Mouse (Mus musculus) bone marrow, adult 2 months (tissue): ENCODE measurements around the gene Efcab12. TPM values are rescaled to one million over a fixed set of nuclear protein-coding genes. Genes with fewer than 3 reads are reported as not detected.

Experiments used
- H3K27ac ChIP-seq: fragments of 200-500 bp; 2 replicates; pipeline ENCODE4 v1.5.1; 2012; ENCODE audit warnings: low read depth, mild to moderate bottlenecking, control low read depth, inconsistent platforms, low read length; ENCODE audit not compliant: control insufficient read depth, poor library complexity, insufficient read depth
- H3K4me1 ChIP-seq: fragments of 200-500 bp; 2 replicates; pipeline ENCODE4 v1.6.1; 2011; ENCODE audit warnings: low read length; ENCODE audit not compliant: control insufficient read depth, insufficient read depth
- H3K4me3 ChIP-seq: fragments of 200-500 bp; replicated peaks from 2 replicates; pipeline ENCODE3; 2011; ENCODE audit warnings: mild to moderate bottlenecking, low read depth, low read length, control low read depth; ENCODE audit not compliant: control insufficient read depth
- CTCF ChIP-seq: fragments of 200-500 bp; IDR thresholded peaks from 2 replicates; pipeline ENCODE4 v1.5.1; 2011; ENCODE audit warnings: low read length, control low read depth; ENCODE audit not compliant: control insufficient read depth, insufficient read depth
- POLR2A ChIP-seq: fragments of 200-500 bp; IDR thresholded peaks from 2 replicates; pipeline ENCODE4 v1.6.1; 2011; ENCODE audit warnings: low read depth, mild to moderate bottlenecking, control low read depth, low read length, borderline replicate concordance; ENCODE audit not compliant: control insufficient read depth
- WGBS: fragments of 180-500 bp; shearing (Covaris S2); methylation state at CpG from one replicate; pipeline ENCODE4 v1.1.7; 2018; 5-methylcytosine and 5-hydroxymethylcytosine counted together
- polyA plus RNA-seq: library from polyadenylated mRNA; stranded (reverse); fragments of >200 nt; gene quantifications from 2 replicates; pipeline ENCODE4 v1.2.4, GENCODE M21; 2011; ENCODE audit warnings: low replicate concordance; ENCODE audit not compliant: missing spikeins, insufficient read depth, insufficient read length

Efcab12 gene
- polyA plus RNA-seq, 1 experiment, result not detected

GRCm38 (mm10) chr6:115807464-115808195, 30.6 kb downstream of the Efcab12 start:
- Histone ChIP-seq H3K4me1 (peaks cover 4% of the 10 kb centered on the region; the same call in 1 of the 2 replicates), H3K27ac (peak overlapping the region; percentile 82; the same call in 1 of the 2 replicates), H3K4me3 (peak overlapping the region; percentile 88)
- WGBS, result 2% methylated on average over 15 of the region's 15 CpGs
- TF ChIP-seq CTCF (no peak), POLR2A (no peak)

- 74% methylated on average over 10 of the region's 10 CpGs for WGBS
- peaks cover 4% of the 10 kb centered on the region; the same call in 1 of the 2 replicates for H3K4me1 ChIP-seq
- no peak overlapping the region for H3K4me3 ChIP-seq
- no peak for TF ChIP-seq CTCF
- no peak for TF ChIP-seq POLR2A
- H3K27ac ChIP-seq, result no peak overlapping the region
These were observed 33.6 kb downstream of the Efcab12 start for GRCm38 (mm10) chr6:115804432-115805192.

- TF ChIP-seq CTCF (peak; percentile 52), POLR2A (no peak)
- Histone ChIP-seq H3K4me1 (peaks cover 4% of the 10 kb centered on the region; the same call in 1 of the 2 replicates), H3K4me3 (no peak overlapping the region), H3K27ac (no peak overlapping the region)
- WGBS, result 48% methylated on average over 16 of the region's 16 CpGs
These were observed 34.5 kb downstream of the Efcab12 start for GRCm38 (mm10) chr6:115803541-115804382.

GRCm38 (mm10) chr6:115801811-115802210, 36.4 kb downstream of the Efcab12 start:
- Histone ChIP-seq H3K4me3 (no peak overlapping the region), H3K4me1 (no peaks in the 10 kb centered on the region), H3K27ac (no peak overlapping the region)
- 95% methylated on average over 3 of the region's 3 CpGs for WGBS
- TF ChIP-seq POLR2A (no peak), CTCF (no peak)

- Histone ChIP-seq H3K4me3 (no peak overlapping the region), H3K27ac (peak overlapping the region; percentile 7; the same call in 1 of the 2 replicates), H3K4me1 (no peaks in the 10 kb centered on the region)
- TF ChIP-seq CTCF (no peak), POLR2A (peak; percentile 11; the same call in 1 of the 2 replicates)
- 17% methylated on average over 21 of the region's 21 CpGs for WGBS
These were observed 45.5 kb downstream of the Efcab12 start for GRCm38 (mm10) chr6:115792691-115793215.

GRCm38 (mm10) chr6:115791842-115792686, 46.1 kb downstream of the Efcab12 start:
- no peak overlapping the region for H3K4me3 ChIP-seq
- TF ChIP-seq POLR2A (no peak), CTCF (no peak)
- no peaks in the 10 kb centered on the region for H3K4me1 ChIP-seq
- WGBS, result 32% methylated on average over 34 of the region's 34 CpGs
- peak overlapping the region; percentile 7; the same call in 1 of the 2 replicates for H3K27ac ChIP-seq

- Histone ChIP-seq H3K4me1 (no peaks in the 10 kb centered on the region), H3K27ac (no peak overlapping the region), H3K4me3 (no peak overlapping the region)
- TF ChIP-seq CTCF (no peak), POLR2A (no peak)
- 76% methylated on average over 10 of the region's 10 CpGs for WGBS
These were observed 47.2 kb downstream of the Efcab12 start for GRCm38 (mm10) chr6:115791016-115791415.
